Mouse (Mus musculus) embryonic facial prominence, embryonic 14.5 days (tissue): ENCODE data around the gene Uaca. TPM values are rescaled to one million over a fixed set of nuclear protein-coding genes. Genes with fewer than 3 reads are reported as not detected.
A peak's percentile ranks its signal among the peaks of the same experiment; 100 is the strongest.

Experiments
- ATAC-seq: fragments of 200-750 bp; cut with Nextera tagmentation; 2 replicates; pipeline ENCODE4 v1.8.0; 2017; ENCODE audit warnings: low read depth, moderate number of reproducible peaks, moderate TSS enrichment
- DNase-seq: peaks from one replicate; pipeline ENCODE4 v3.0.0-alpha.2; 2015; ENCODE audit warnings: low spot score
- H3K27ac ChIP-seq: fragments of 300-500 bp; sonication (generic); replicated peaks from 2 replicates; pipeline ENCODE4 v1.5.1; 2014; ENCODE audit warnings: low read depth, mild to moderate bottlenecking, low read length, moderate library complexity
- H3K27me3 ChIP-seq: fragments of 300-500 bp; sonication (generic); replicated peaks from 2 replicates; pipeline ENCODE4 v1.6.1; 2014; ENCODE audit warnings: low read length; ENCODE audit not compliant: control insufficient read depth, insufficient read depth
- H3K36me3 ChIP-seq: fragments of 300-500 bp; sonication (generic); 2 replicates; pipeline ENCODE4 v1.6.1; 2014; ENCODE audit warnings: low read length, mixed read lengths; ENCODE audit not compliant: control insufficient read depth, insufficient read depth
- H3K4me1 ChIP-seq: fragments of 300-500 bp; sonication (generic); 2 replicates; pipeline ENCODE4 v1.6.1; 2014; ENCODE audit warnings: antibody characterized with exemption, low read length; ENCODE audit not compliant: control insufficient read depth, insufficient read depth
- H3K4me2 ChIP-seq: fragments of 300-500 bp; sonication (generic); 2 replicates; pipeline ENCODE4 v1.6.1; 2014; ENCODE audit warnings: low read depth, mild to moderate bottlenecking, low read length, moderate library complexity, mixed read lengths
- H3K4me3 ChIP-seq: fragments of 300-500 bp; sonication (generic); 2 replicates; pipeline ENCODE4 v1.5.1; 2014; ENCODE audit warnings: low read depth, mild to moderate bottlenecking, low read length
- H3K9ac ChIP-seq: fragments of 300-500 bp; sonication (generic); 2 replicates; pipeline ENCODE4 v1.6.1; 2014; ENCODE audit warnings: low read depth, mild to moderate bottlenecking, low read length, moderate library complexity, mixed read lengths
- H3K9me3 ChIP-seq: fragments of 300-500 bp; sonication (generic); 2 replicates; pipeline ENCODE4 v1.6.1; 2016; ENCODE audit warnings: low read length; ENCODE audit not compliant: control insufficient read depth
- WGBS: fragments of 180-500 bp; shearing (Covaris S2); extraction: QIAGEN DNeasy Blood & Tissue Kit; methylation state at CpG from one replicate; pipeline ENCODE4 v1.1.7; 2014; 5-methylcytosine and 5-hydroxymethylcytosine counted together
- polyA plus RNA-seq: library from polyadenylated mRNA; unstranded; fragments of >200 nt; fragmentation: Nextera tagmentation; extraction: Ambion mirVana; gene quantifications from 2 replicates; pipeline ENCODE4 v1.2.1, GENCODE M21; 2014

Gene Uaca
- polyA plus RNA-seq, 1 experiment from 2014 or later, result 31.8 TPM

GRCm38 (mm10) chr9:60832233-60832632 is 37.9 kb downstream of the Uaca start:
- peaks cover 17% of the 10 kb centered on the region for H3K4me1 ChIP-seq
- no peak overlapping the region for H3K4me3 ChIP-seq
- DNase-seq, result no peak
- 88% methylated on average over 8 of the region's 8 CpGs for WGBS
- no peak overlapping the region for H3K9ac ChIP-seq
- H3K4me2 ChIP-seq, result no peak overlapping the region
- no peaks in the 10 kb centered on the region for H3K27me3 ChIP-seq
- H3K9me3 ChIP-seq, result no peaks in the 10 kb centered on the region
- no peaks in the 10 kb centered on the region for H3K36me3 ChIP-seq
- ATAC-seq, result no peak
- no peak overlapping the region for H3K27ac ChIP-seq

DNA sequence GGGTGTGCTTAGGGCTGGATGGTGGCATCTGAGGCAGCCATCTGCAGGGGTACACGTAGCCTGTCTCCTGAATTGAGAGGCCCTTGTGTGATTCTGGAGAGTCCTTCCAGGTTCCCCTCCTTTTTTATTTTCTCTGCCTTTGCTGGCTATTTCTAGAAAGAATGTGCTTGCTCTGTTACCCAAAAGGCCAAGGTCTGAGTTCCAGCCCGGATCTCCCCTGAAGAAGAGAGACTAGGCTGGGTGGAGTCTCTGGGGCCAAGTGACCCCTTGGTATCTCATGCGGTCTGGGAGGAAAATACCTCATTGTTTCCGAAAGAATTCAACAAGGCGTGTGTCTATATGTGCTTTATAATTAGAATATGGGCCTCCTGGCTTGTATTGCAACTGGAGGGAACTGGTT is 41.8 kb downstream of the Uaca start:
- no peak overlapping the region for H3K9ac ChIP-seq
- H3K4me1 ChIP-seq, result peaks cover 31% of the 10 kb centered on the region
- peak overlapping the region; percentile 83 for H3K27ac ChIP-seq
- 68% methylated on average over 5 of the region's 5 CpGs for WGBS
- H3K4me3 ChIP-seq, result no peak overlapping the region
- H3K27me3 ChIP-seq, result no peaks in the 10 kb centered on the region
- ATAC-seq (no peak), DNase-seq (no peak)
- no peaks in the 10 kb centered on the region for H3K9me3 ChIP-seq
- H3K4me2 ChIP-seq, result no peak overlapping the region
- H3K36me3 ChIP-seq, result no peaks in the 10 kb centered on the region

DNA sequence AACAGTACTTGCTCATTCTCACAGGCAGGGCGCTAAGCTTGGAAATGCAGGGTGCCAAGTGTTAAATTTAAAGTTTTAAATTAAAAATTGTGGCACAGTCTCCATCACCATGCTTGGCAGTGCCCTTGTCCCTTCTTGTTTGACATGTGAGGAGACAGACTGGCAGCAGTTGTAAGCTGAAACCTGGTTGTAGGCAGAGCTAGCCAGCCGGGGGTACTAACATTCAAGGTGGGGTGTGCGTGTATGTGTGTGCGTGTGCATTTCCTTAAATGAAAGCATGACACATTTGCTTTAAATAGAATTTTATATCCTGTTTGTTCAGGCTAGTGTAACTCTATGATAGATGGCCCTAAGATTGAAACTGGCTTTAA is 42.7 kb downstream of the Uaca start:
- H3K4me2 ChIP-seq, result peak overlapping the region; percentile 58
- H3K9me3 ChIP-seq, result no peaks in the 10 kb centered on the region
- ATAC-seq (0 out of 2 replicates have a peak, but pooled peaks have one; percentile 3), DNase-seq (peak; percentile 56)
- peak overlapping the region; percentile 57 for H3K9ac ChIP-seq
- 35% methylated on average over 4 of the region's 4 CpGs for WGBS
- H3K4me1 ChIP-seq, result peaks cover 35% of the 10 kb centered on the region
- H3K27ac ChIP-seq, result peak overlapping the region; percentile 83
- H3K36me3 ChIP-seq, result no peaks in the 10 kb centered on the region
- no peaks in the 10 kb centered on the region for H3K27me3 ChIP-seq
- peak overlapping the region; percentile 31; the same call in 1 of the 2 replicates for H3K4me3 ChIP-seq

- H3K9me3 ChIP-seq, result no peaks in the 10 kb centered on the region
- H3K4me1 ChIP-seq, result peaks cover 35% of the 10 kb centered on the region
- DNase-seq (peak; percentile 81), ATAC-seq (peak; percentile 84)
- WGBS, result 9% methylated on average over 20 of the region's 20 CpGs
- peak overlapping the region; percentile 58 for H3K4me2 ChIP-seq
- no peaks in the 10 kb centered on the region for H3K36me3 ChIP-seq
- H3K9ac ChIP-seq, result peak overlapping the region; percentile 57
- H3K27me3 ChIP-seq, result no peaks in the 10 kb centered on the region
- H3K27ac ChIP-seq, result peak overlapping the region; percentile 83
- H3K4me3 ChIP-seq, result peak overlapping the region; percentile 31
Measured at GRCm38 (mm10) chr9:60837449-60838141, 43.3 kb downstream of the Uaca start.

- peak overlapping the region; percentile 31 for H3K4me3 ChIP-seq
- 50% methylated on average over 9 of the region's 9 CpGs for WGBS
- DNase-seq, result peak; percentile 29
- peaks cover 35% of the 10 kb centered on the region for H3K4me1 ChIP-seq
- H3K9ac ChIP-seq, result peak overlapping the region; percentile 57; the same call in 1 of the 2 replicates
- no peaks in the 10 kb centered on the region for H3K9me3 ChIP-seq
- peak overlapping the region; percentile 83 for H3K27ac ChIP-seq
- H3K4me2 ChIP-seq, result peak overlapping the region; percentile 58
- no peaks in the 10 kb centered on the region for H3K36me3 ChIP-seq
- H3K27me3 ChIP-seq, result no peaks in the 10 kb centered on the region
- no peak; the same call in 1 of the 2 replicates for ATAC-seq
Measured at GRCm38 (mm10) chr9:60838331-60838872, 44.1 kb downstream of the Uaca start.

GRCm38 (mm10) chr9:60841393-60841792 is 47.1 kb downstream of the Uaca start:
- DNase-seq, result no peak
- no peak overlapping the region for H3K4me3 ChIP-seq
- H3K4me2 ChIP-seq, result no peak overlapping the region
- no peaks in the 10 kb centered on the region for H3K9me3 ChIP-seq
- H3K27ac ChIP-seq, result no peak overlapping the region
- 20% methylated on average over 5 of the region's 5 CpGs for WGBS
- ATAC-seq, result no peak
- no peaks in the 10 kb centered on the region for H3K27me3 ChIP-seq
- H3K36me3 ChIP-seq, result no peaks in the 10 kb centered on the region
- peaks cover 30% of the 10 kb centered on the region for H3K4me1 ChIP-seq
- H3K9ac ChIP-seq, result no peak overlapping the region

DNA sequence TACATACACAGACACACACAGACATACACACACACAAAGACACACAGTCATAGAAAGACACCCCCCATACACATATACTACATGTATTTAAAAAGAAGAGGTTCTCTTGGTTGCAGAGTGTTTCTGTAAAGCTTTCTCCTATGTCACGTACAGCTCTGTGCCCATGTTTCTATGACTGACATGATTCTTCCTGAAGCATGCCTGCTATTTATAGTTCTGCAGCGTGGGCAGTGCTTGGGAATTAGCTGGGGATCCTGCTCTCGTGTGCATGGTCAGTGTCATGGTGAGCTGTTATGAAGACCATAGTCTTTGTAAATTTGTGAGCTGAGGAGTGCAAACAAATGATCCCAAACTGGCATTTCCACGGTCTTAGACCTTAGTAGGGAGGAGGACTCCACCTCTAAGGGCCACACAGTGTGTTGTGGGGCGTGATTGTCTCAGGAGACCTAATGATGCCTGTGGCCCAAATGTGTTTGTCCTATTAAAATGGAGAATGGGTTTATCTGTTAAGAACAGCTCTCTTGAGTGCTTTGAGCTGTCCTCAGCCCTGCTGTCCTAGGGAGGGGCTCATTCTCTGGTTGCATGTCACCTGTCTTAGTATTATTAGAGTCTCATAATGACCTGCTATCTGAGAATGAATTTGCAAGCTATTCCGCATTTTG is 49.2 kb downstream of the Uaca start:
- WGBS, result 73% methylated on average over 6 of the region's 6 CpGs
- Histone ChIP-seq H3K4me1 (peaks cover 10% of the 10 kb centered on the region), H3K27ac (no peak overlapping the region), H3K36me3 (no peaks in the 10 kb centered on the region), H3K9ac (no peak overlapping the region), H3K4me3 (no peak overlapping the region), H3K4me2 (no peak overlapping the region), H3K27me3 (no peaks in the 10 kb centered on the region), H3K9me3 (no peaks in the 10 kb centered on the region)
- DNase-seq (no peak), ATAC-seq (no peak)

DNA sequence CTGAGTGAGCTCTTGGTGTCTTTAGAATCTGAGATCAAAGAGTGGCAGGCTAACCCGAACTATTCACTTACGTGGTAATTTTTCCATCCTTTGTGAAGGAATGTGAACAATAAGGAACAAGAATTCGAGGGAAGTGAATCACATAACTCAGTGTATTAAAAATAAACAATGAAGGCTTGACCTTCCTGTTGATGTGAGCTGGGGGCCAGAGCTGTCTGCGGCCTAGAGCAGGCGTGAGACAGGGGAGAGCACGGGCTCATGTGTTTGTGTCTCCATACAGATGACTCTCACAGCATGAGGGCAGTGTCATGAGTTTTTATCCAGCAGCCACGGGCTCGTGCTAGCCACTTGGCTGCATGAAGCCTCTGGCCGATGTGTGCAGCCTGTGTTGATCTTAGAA is 54.4 kb downstream of the Uaca start:
- H3K9me3 ChIP-seq, result no peaks in the 10 kb centered on the region
- H3K9ac ChIP-seq, result no peak overlapping the region

More for the DNA sequence above, 54.4 kb downstream of the Uaca start:
- WGBS, result 38% methylated on average over 9 of the region's 9 CpGs
- no peak for DNase-seq
- Histone ChIP-seq H3K36me3 (peaks cover 9% of the 10 kb centered on the region; the same call in 1 of the 2 replicates), H3K4me3 (no peak overlapping the region), H3K4me1 (peaks cover 7% of the 10 kb centered on the region; the same call in 1 of the 2 replicates), H3K27ac (0 out of 2 replicates have a peak overlapping the region, but pooled peaks have one; percentile 44), H3K4me2 (no peak overlapping the region), H3K27me3 (no peaks in the 10 kb centered on the region)
- ATAC-seq, result no peak
